Mouse (Mus musculus) bone marrow macrophage, adult 2 months (primary cell): Measurements from ENCODE around the gene Slc25a30.

Source experiments
- CTCF ChIP-seq: IDR thresholded peaks from 2 replicates; pipeline ENCODE4 v1.5.1; 2012; ENCODE audit warnings: low read depth, mild to moderate bottlenecking, low read length, moderate library complexity
- POLR2A ChIP-seq: IDR thresholded peaks from 2 replicates; pipeline ENCODE4 v1.6.1; 2012; ENCODE audit warnings: mild to moderate bottlenecking, low read depth, low read length, borderline replicate concordance

DNA sequence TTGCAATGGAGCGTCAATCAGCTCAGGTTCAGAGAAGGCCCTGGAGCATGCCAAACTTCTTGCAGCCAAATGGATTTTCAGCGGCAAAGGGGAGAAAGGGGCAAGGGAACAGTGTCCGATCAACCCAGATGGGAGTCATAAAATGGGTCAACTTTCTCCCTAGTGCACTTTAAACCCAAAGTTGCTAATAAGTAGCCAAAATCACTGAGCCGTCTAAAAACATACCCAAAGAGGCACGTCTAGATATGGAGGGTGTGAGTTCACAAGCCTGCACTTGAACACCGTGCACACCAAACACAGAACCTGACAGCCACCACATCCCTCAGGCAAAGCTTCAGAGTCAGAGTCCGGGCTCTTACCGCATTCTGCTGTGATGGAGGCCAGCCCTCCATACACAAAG lies 10.2 kb downstream of the Slc25a30 start:
- TF ChIP-seq CTCF, result no peak
- TF ChIP-seq POLR2A, result no peak
